Mouse (Mus musculus) lung, adult 2 months (tissue): ENCODE results near the gene Fbxw7.

Experiments
- CTCF ChIP-seq: fragments of 200-500 bp; IDR thresholded peaks from 2 replicates; pipeline ENCODE4 v1.5.1; 2011; ENCODE audit warnings: mild to moderate bottlenecking, low read length, control low read depth; ENCODE audit not compliant: insufficient read depth
- POLR2A ChIP-seq: fragments of 200-500 bp; IDR thresholded peaks from 2 replicates; pipeline ENCODE4 v1.6.1; 2011; ENCODE audit warnings: low read depth, mild to moderate bottlenecking, control low read depth, low read length, borderline replicate concordance; ENCODE audit errors: extremely low read depth

DNA sequence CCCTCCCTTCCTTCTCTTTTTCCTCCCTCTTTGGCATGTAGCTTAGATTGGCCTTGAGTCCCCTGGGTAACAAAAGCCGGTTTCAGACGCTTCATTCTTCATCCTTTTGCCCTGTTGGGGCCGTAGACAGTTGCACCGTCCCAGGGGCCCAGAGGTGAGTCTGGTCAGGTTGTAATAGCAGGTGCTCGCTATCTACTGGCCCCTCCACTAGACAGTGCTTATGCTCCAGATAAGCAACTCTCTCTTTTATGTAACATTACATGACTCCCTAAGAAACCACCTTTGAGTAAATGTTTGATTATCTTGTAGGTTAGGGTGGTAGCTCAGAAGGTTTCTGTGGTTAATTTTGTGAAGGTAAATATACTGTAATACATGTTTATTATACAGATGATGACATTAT, 21.0 kb downstream of the Fbxw7 start:
- TF ChIP-seq CTCF (no peak), POLR2A (no peak)
